Comparison of ENCODE assay signal across 8 mouse cellular contexts in the genomic region with DNA sequence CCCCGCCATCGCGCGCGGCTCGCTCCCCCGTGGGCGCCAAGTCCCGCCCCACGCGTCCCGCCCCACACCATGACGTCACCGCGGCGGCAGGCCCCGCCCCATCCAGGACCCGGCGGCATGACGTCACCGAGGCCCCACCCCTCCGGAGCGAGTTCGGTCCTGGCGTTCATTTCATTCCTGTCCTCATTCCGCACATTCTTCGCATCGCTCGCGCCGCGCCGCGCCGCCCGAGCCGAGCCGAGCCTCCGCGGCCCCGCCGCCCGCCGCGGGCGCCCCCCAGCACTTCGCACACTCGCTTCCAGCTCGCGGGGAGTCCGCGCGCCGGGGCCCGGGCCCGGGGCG. TPM values are rescaled to one million over a fixed set of nuclear protein-coding genes. Genes with fewer than 3 reads are reported as not detected.
A peak's percentile ranks its signal among the peaks of the same experiment; 100 is the strongest.
DNase-seq lines count a peak whose midpoint lies in the region; ATAC-seq lines count a peak whose summit lies in the region.

A gene (plus strand): TSS at position 148 of the 342 bp plus-strand sequence.

- peak within 1 kb of the TSS; percentile 88 for H3K4me3 ChIP-seq in intestine, embryonic 14.5 days (ENCODE audit: low read depth, low read length)

- ATAC-seq in intestine, embryonic 14.5 days (replicated peaks; ENCODE audit: low FRiP score, low TSS enrichment, low read depth): peak; percentile 91
- ATAC-seq in activated CD4-positive, CD25-positive, alpha-beta regulatory T cell, adult 4 months: no peak

- peak within 1 kb of the TSS; percentile 84 for H3K4me2 ChIP-seq in intestine, embryonic 14.5 days (ENCODE audit: low read length)

- H3K36me3 ChIP-seq in intestine, embryonic 14.5 days (ENCODE audit: control insufficient read depth, insufficient read depth, low read length): no peaks in the 10 kb centered on the region

- WGBS in intestine, embryonic 14.5 days: under 1% methylated on average over 55 of the region's 57 CpGs

- DNase-seq in adrenal gland, postnatal 10 days: peak; percentile 100
- DNase-seq in embryo, embryonic 10.5 days (ENCODE audit: low spot score): peak; percentile 93
- DNase-seq in gastrocnemius, postnatal 36 days: peak; percentile 94 to 95
- DNase-seq in intestine, embryonic 14.5 days (ENCODE audit: low spot score): peak; percentile 100
- DNase-seq in left cerebral cortex, postnatal 14 days (ENCODE audit: low spot score in 2 of 2): peak; percentile 88 to 93
- peak; percentile 95 for DNase-seq in mesoderm, embryonic 11.5 days (ENCODE audit: low read depth, low spot score)
- DNase-seq in right cerebral cortex, postnatal 4 days: peak; percentile 98

- 0 out of 2 replicates have a peak, but pooled peaks cover 4% of the 10 kb centered on the region for H3K9me3 ChIP-seq in intestine, embryonic 14.5 days (ENCODE audit: control insufficient read depth, low read length)

- H3K27ac ChIP-seq in intestine, embryonic 14.5 days (ENCODE audit: low read depth): peak within 1 kb of the TSS; percentile 99

- H3K9ac ChIP-seq in intestine, embryonic 14.5 days (ENCODE audit: low read length): peak within 1 kb of the TSS; percentile 96

- intact Hi-C loops in gastrocnemius, postnatal 36 days (cut with DNase I): loop anchor here (2.0 to 5.0 kb wide), 3 partner anchors 83 to 207 kb away; no protein-coding TSS in a partner anchor
- intact Hi-C loops in left cerebral cortex, postnatal 14 days (cut with DNase I): loop anchor here (2.0 to 10.0 kb wide), 2 partner anchors 190 to 204 kb away; no protein-coding TSS in a partner anchor

- no peaks in the 10 kb centered on the region for H3K27me3 ChIP-seq in intestine, embryonic 14.5 days (replicated peaks; ENCODE audit: control insufficient read depth, insufficient read depth, low read length)

- peaks cover 10% of the 10 kb centered on the region for H3K4me1 ChIP-seq in intestine, embryonic 14.5 days (replicated peaks; ENCODE audit: control insufficient read depth, insufficient read depth, low read length)

RNA-seq across cellular contexts. Expression of the gene that starts here (rescaled TPM):
- total RNA-seq in adrenal gland, postnatal 10 days (2021): 10 to 100 TPM; 60.3 to 67.6 TPM
- 100 to 1,000 TPM; 142 to 162 TPM for total RNA-seq in gastrocnemius, postnatal 36 days (2021)
- polyA plus RNA-seq in intestine, embryonic 14.5 days (2014; fragmentation: Nextera tagmentation; extraction: Ambion mirVana): 18.6 and 20.2 TPM in 2 replicates
- total RNA-seq in left cerebral cortex, postnatal 14 days (2021): 10 to 100 TPM; 14.3 to 15.8 TPM
- under 1 TPM in 1 of 2 experiments, not detected in 1; 0.60 TPM for polyA plus RNA-seq in activated CD4-positive, CD25-positive, alpha-beta regulatory T cell, adult 4 months (2017; shearing (Covaris generic))

Comparison
In these comparisons a context has a peak if more than half of its experiments do, and no peak if none do; other contexts are left out.
1. RNA of the gene that starts here (polyA plus RNA-seq): 18.6 to 20.2 TPM in intestine, embryonic 14.5 days; 0.60 TPM in activated CD4-positive, CD25-positive, alpha-beta regulatory T cell, adult 4 months; every median in the first group is over 10 times any median in the second.
2. Peak in every context shown above with its lines, with median percentiles within 50 percentile points of each other: DNase-seq.